Comparison of ENCODE assay signal across 18 mouse cellular contexts in genomic region chr14:99430323-99430722, GRCm38 (mm10).
DNase-seq lines count a peak whose midpoint lies in the region; ATAC-seq and TF ChIP-seq lines count a peak whose summit lies in the region.
"Had no signal": no experiment of that assay in that cellular context is flagged by ENCODE, and none has a peak within 500 bp of the region (broad histone marks: within the 10 kb centered on the region; RNA-seq: fewer than 3 reads in every experiment).

No protein-coding gene starts in this region.

- no peak overlapping the region for H3K4me2 ChIP-seq in lung, postnatal 0 days (replicated peaks; ENCODE audit: low read depth, low read length)
- no peak overlapping the region for H3K4me2 ChIP-seq in intestine, embryonic 16.5 days (ENCODE audit: low read depth, low read length)
- H3K4me2 ChIP-seq: forebrain, embryonic 13.5 days; hindbrain, embryonic 15.5 days; neural tube, embryonic 12.5 days had no signal

- H3K27me3 ChIP-seq in lung, postnatal 0 days (replicated peaks; ENCODE audit: insufficient read depth, low read length): no peaks in the 10 kb centered on the region
- H3K27me3 ChIP-seq in intestine, embryonic 16.5 days (replicated peaks; ENCODE audit: control insufficient read depth, insufficient read depth, low read length): no peaks in the 10 kb centered on the region
- H3K27me3 ChIP-seq: forebrain, embryonic 13.5 days; hindbrain, embryonic 15.5 days; neural tube, embryonic 12.5 days had no signal

- no peak overlapping the region for H3K4me3 ChIP-seq in lung, postnatal 0 days (ENCODE audit: low read depth, low read length)
- H3K4me3 ChIP-seq in intestine, embryonic 16.5 days (ENCODE audit: low read length): no peak overlapping the region
- H3K4me3 ChIP-seq: forebrain, embryonic 13.5 days; hindbrain, embryonic 15.5 days; neural tube, embryonic 12.5 days had no signal

- no peak overlapping the region for H3K27ac ChIP-seq in lung, postnatal 0 days (ENCODE audit: low read length)
- H3K27ac ChIP-seq in intestine, embryonic 16.5 days (ENCODE audit: low read length): no peak overlapping the region
- H3K27ac ChIP-seq: forebrain, embryonic 13.5 days; hindbrain, embryonic 15.5 days; neural tube, embryonic 12.5 days had no signal

- no peak for TF ChIP-seq CTCF in lung, postnatal 0 days (IDR thresholded peaks at IDR 0.05)

- 0 out of 2 replicates have a peak, but pooled peaks have one; percentile 41 for ATAC-seq in frontal cortex, adult (ENCODE audit: low TSS enrichment)
- 0 out of 2 replicates have a peak, but pooled peaks have one; percentile 17 for ATAC-seq in lung, postnatal 0 days
- no peak for ATAC-seq in intestine, embryonic 16.5 days
- ATAC-seq: forebrain, embryonic 13.5 days; midbrain, embryonic 16.5 days had no signal

- DNase-seq in frontal cortex, postnatal 10 days (ENCODE audit: low spot score in 2 of 2): no peak
- peak; percentile 29 for DNase-seq in right cerebral cortex, adult 18-20 months
- DNase-seq in right cerebral cortex, postnatal 4 days: no peak
- DNase-seq in lung, postnatal 0 days (ENCODE audit: low spot score): peak; percentile 71
- peak; percentile 17 for DNase-seq in telencephalon, adult 2 months (ENCODE audit: low read depth, low spot score)
- DNase-seq in thymus, postnatal 36 days: no peak
- DNase-seq: B cell, adult 2 months; cerebellum, adult 18-20 months; heart, postnatal 10 days; kidney, adult 2 months; layer of hippocampus, adult 9-11 months; thymus, postnatal 4 days had no signal

- H3K9ac ChIP-seq in lung, postnatal 0 days (replicated peaks; ENCODE audit: low read depth): no peak overlapping the region
- no peak overlapping the region for H3K9ac ChIP-seq in intestine, embryonic 16.5 days (ENCODE audit: low read depth, low read length)
- H3K9ac ChIP-seq: forebrain, embryonic 13.5 days; hindbrain, embryonic 15.5 days; neural tube, embryonic 12.5 days had no signal

- WGBS in lung, postnatal 0 days: 34% methylated on average over 4 of the region's 4 CpGs
- 79% methylated on average over 4 of the region's 4 CpGs for WGBS in intestine, embryonic 16.5 days

- H3K36me3 ChIP-seq in lung, postnatal 0 days (ENCODE audit: insufficient read depth, low read length): no peaks in the 10 kb centered on the region
- H3K36me3 ChIP-seq in intestine, embryonic 16.5 days (ENCODE audit: control insufficient read depth, insufficient read depth, low read length): no peaks in the 10 kb centered on the region
- H3K36me3 ChIP-seq: hindbrain, embryonic 15.5 days; neural tube, embryonic 12.5 days had no signal

- peak; percentile 38; the same call in 1 of the 2 replicates for TF ChIP-seq EP300 in lung, postnatal 0 days (IDR thresholded peaks at IDR 0.05)

- H3K9me3 ChIP-seq in lung, postnatal 0 days (ENCODE audit: low read length): no peaks in the 10 kb centered on the region
- H3K9me3 ChIP-seq in intestine, embryonic 16.5 days (ENCODE audit: control insufficient read depth, low read length): no peaks in the 10 kb centered on the region
- H3K9me3 ChIP-seq: forebrain, embryonic 13.5 days; hindbrain, embryonic 15.5 days; neural tube, embryonic 12.5 days had no signal

- no peaks in the 10 kb centered on the region for H3K4me1 ChIP-seq in lung, postnatal 0 days (ENCODE audit: insufficient read depth, low read depth, low read length)
- no peaks in the 10 kb centered on the region for H3K4me1 ChIP-seq in intestine, embryonic 16.5 days (ENCODE audit: control insufficient read depth, insufficient read depth, low read length)
- H3K4me1 ChIP-seq: forebrain, embryonic 13.5 days; hindbrain, embryonic 15.5 days; neural tube, embryonic 12.5 days had no signal

Comparison
In these comparisons a context has a peak if more than half of its experiments do, and no peak if none do; other contexts are left out.
1. DNase-seq: peak in right cerebral cortex, adult 18-20 months (single experiment), lung, postnatal 0 days (single experiment) and telencephalon, adult 2 months (single experiment); none in frontal cortex, postnatal 10 days (0 of 2), right cerebral cortex, postnatal 4 days (single experiment) and thymus, postnatal 36 days (0 of 2).